Mouse (Mus musculus) megakaryocyte, embryonic 14.5 days (primary cell): ENCODE measurements around the gene Rdh5.

ENCODE experiments used
- FLI1 ChIP-seq: IDR thresholded peaks from 2 replicates; pipeline ENCODE4 v1.6.1; 2012; ENCODE audit warnings: low read length, inconsistent platforms, mixed read lengths
- GATA1 ChIP-seq: IDR thresholded peaks from 3 replicates; pipeline ENCODE4 v1.6.1; 2012; ENCODE audit warnings: mixed read lengths, low read length, inconsistent platforms, borderline replicate concordance

DNA sequence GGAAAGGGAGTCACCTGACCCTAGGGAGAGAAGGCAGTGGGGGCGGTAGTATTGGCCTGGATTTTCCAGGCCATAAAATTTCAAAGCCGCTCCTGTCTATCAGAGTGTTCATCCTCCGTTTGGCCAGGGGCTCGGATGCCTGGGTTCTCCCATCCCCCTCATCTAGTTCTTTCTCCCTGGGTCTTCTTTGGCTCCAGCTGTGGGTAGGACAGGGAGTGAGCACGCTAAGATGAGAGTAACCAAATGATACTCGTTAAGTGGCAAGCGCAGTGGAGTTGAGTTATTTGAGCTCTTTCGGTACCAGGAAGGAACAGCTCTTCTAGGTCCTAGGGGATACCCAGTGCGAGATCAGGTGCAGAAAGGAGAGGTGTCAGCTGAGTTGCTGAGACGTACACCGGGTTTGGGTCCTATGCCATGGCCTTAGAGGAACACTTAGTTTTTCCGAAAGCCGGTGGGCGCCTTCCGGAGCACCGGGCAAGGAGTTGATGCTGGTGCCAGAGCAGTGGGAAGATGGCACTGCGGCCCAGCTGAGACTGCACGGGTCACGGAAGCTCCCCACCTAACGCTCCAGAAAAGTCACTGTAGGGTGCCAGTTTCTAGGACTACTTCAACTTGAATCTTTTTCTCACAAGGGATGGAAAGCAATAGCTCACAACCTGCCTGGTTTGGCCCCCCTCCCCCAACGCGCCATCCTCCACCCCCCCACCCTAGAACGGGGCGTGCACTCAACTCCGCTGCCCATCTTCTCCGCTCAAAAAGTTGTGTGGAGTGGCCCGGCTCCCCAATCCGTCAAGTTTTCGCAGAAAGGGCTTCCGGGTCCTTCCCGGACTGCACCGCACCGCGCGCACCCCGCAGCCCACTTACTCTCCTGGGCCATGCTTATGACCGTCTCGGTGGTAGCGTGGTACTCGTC, 32.0 kb downstream of the Rdh5 start:
- TF ChIP-seq FLI1 (no peak), GATA1 (no peak)
